Mouse (Mus musculus) gastrocnemius, postnatal 25 days (tissue): Measurements from ENCODE around the gene Tnrc6a. TPM values are rescaled to one million over a fixed set of nuclear protein-coding genes. Genes with fewer than 3 reads are reported as not detected.

Experiments
- DNase-seq: peaks from one replicate; pipeline ENCODE4 v3.0.0; 2022
- total RNA-seq, 2 experiments: library from RNA; stranded (reverse); gene quantifications; 1 replicate in 1 of 2; 2 replicates in 1 of 2; pipeline ENCODE4 v1.2.3; 2021

The Tnrc6a gene
- total RNA-seq, 2 experiments from 2014 or later: 18.9 to 20.4 TPM

GRCm38 (mm10) chr7:123189762-123190161, 66.1 kb downstream of the Tnrc6a start:
- DNase-seq: no peak

DNA sequence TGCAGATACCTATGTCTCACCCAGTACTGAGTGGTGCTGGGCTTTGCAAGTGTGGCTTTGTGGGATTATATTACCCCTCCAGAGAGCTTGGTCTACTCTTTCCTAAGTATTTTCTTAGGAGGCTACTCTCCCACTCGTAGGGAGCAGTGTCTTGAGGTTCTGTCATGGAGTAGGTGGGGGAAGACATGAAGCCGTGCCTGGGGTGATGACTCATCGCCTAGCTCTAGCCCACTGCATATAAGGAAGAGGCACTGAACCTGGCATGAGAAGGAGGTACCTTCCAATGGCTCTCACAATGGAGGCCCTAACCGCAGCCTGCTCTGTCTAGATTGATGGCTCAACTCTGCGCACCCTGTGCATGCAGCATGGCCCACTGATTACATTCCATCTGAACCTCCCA, 68.0 kb downstream of the Tnrc6a start:
- no peak for DNase-seq

- DNase-seq: no peak
These were observed 69.5 kb downstream of the Tnrc6a start for GRCm38 (mm10) chr7:123193201-123193600.

- DNase-seq: no peak
These were observed 71.0 kb downstream of the Tnrc6a start for GRCm38 (mm10) chr7:123194696-123195095.

- DNase-seq: no peak
These were observed 72.7 kb downstream of the Tnrc6a start for GRCm38 (mm10) chr7:123196432-123196831.

- no peak for DNase-seq
These were observed 75.0 kb downstream of the Tnrc6a start for GRCm38 (mm10) chr7:123198695-123199094.

DNA sequence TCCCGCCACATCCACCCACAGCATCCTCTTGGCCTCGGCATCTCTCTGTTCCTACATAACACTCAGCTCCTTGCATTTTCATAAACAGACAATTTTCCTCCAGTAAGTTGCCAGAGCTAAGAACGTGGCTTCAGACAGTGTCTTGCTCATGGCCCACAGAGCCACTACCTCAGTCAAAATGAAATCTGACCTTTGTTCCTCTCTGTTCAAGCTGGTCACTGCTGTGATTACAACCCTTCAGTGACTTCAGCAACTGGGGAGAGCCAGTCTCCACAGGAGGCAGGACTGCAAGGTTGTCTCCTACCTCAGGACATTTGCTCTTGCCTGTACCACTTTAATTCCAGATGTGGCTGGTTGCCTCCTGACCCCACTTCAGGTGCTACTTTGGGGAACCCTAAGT, 75.5 kb downstream of the Tnrc6a start:
- DNase-seq: no peak

DNA sequence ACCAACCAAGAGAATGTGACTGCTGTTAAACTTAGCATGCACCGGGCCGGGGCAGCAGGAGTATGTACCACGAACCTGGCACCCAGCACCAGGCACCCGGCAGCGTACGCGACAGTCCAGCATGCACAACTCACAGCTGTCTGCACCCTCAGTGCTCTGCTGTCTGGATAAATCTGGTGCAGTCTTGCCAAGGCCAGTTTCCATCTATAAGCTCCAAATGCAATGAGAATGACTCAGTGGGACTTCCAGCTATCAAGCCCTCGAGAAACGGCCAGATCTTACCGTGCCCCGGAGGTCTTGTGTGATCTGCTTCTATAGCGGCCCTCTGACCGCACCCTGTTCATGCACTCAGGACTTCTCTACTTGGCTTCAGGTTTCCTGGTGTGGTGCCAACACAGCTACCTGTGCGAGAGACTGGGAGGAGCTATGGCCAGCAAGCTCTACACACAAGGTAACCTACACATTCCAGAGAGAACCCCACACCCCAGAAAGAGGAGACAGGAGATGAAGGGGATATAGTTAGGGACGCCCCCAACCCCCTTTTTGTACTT, 76.0 kb downstream of the Tnrc6a start:
- no peak for DNase-seq

- DNase-seq: no peak
These were observed 77.0 kb downstream of the Tnrc6a start for GRCm38 (mm10) chr7:123200722-123201121.

- no peak for DNase-seq
These were observed 81.6 kb downstream of the Tnrc6a start for GRCm38 (mm10) chr7:123205261-123205660.

GRCm38 (mm10) chr7:123207561-123207960, 83.9 kb downstream of the Tnrc6a start:
- no peak for DNase-seq

DNA sequence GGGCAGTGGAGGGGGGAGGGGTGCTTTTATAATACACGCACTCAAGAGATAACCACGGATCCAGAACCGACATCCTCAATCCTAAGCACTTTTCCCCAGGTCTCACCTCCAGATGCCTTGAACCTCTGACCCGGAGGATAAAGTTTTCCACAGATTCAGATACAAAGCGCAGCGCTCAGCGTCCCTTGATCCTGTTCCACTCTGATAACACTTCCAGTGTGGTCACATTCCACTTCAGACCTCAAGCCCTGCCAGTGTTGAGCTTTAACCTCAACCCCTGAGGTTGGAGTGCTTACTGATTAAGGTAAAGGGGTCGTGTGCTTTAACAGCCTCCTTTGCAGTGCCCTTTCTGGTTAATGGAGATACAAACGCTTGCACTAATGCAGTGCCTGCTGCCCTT, 86.2 kb downstream of the Tnrc6a start:
- DNase-seq: no peak

DNA sequence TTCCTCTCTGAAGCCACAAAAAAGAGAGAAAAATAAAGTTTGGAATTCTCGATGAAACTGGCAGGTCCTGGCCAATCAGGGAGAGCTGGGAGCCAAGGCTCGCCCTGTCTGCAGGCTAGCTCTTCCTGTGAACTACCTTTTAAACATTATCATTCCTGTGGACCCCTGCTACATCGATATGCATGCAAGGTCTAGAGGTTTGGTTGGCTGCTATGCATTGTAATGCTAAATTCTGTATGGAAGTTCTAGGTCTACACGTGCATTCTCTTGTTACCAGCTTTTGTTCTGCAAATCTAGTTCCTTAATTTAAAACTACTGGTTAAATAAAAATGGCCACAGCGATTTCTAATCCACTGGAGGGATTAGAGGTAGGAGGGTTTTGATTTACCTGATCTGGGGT, 87.8 kb downstream of the Tnrc6a start:
- no peak for DNase-seq

DNA sequence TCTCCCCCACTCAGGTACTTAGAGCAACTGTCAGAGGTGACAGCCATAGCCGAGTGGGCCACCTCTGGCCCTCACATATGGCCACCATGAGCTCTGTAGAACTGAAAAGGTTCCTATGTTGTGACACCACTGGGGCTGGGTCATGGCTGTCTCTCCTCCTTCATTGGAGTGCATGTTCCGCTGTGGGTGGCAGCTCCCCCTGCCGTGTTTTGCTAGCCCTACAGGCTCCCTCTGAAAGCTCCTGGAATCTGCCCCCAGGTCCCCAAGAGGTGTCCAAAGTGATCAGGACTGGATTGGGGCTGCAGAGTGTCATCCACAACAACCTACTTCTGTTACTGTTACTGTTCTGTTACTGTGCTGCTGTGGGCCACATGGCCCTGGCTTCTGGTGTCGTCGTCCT, 88.6 kb downstream of the Tnrc6a start:
- DNase-seq: no peak

GRCm38 (mm10) chr7:123214365-123215075, 90.8 kb downstream of the Tnrc6a start, which contains the start of gene Slc5a11:
Slc5a11 (plus strand) TSS chr7:123214780.
- peak; percentile 16 for DNase-seq

DNA sequence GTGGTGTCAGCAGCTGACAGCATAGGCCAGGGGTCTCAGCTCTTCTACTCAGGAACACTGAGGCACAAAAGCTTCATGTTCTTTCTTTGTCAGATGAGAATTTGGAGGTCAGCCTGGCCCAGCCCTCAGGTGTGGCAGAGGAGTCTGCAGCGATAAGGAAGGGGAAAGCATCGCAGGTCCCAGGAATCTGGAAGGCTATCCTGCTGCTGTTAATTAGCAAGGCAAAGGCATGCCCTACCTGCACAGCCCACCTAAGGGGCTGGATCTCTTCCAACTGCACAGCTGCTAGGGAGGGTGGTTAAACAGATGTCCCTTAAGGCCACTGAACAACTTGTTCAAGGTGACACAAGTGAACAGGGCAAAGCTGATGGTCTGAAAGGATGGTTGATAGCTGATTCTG, 91.5 kb downstream of the Tnrc6a start:
- DNase-seq: no peak

DNA sequence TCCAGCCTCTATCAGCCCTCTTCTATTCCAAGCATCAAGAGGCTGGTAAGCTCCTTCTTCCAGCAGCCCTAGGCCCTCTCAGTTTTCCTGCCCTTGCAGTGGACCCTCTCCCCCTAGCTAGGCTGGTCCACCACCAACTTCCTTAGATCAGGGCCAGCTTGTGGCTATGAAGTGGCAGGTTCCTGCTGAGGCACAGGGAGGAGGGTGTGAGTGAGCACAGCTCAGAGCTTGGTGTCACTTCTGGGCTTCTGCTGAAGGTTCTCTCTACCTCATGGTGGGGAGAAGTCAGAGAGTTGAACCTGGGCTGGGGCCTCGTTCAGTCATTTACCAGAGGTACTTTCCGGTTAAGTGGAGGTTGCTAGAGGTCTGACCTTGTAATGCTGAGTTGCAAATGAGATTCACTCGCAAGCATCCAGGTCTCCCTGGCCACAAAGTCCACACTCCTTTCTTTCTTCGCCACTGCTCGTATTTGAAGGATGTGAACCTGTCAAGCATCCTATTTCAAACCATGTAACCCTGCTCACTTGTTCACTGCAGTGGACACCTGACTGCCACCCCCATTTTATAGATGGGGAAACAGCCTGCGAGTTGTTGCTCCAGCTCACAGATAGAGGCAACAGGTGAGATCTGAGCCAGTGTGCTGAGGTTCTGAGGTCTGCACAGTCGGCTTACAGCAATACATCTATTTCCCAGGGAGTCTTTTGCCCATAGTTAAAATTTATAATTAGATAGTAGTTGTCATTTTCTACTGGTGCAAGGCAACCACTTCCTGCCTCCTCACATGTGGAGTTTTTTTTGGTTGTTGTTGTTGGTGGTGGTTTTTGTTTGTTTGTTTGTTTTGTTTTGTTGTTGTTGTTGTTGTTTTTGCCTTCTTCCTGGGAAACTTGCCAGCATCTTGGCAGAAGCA, 94.0 kb downstream of the Tnrc6a start:
- no peak for DNase-seq

DNA sequence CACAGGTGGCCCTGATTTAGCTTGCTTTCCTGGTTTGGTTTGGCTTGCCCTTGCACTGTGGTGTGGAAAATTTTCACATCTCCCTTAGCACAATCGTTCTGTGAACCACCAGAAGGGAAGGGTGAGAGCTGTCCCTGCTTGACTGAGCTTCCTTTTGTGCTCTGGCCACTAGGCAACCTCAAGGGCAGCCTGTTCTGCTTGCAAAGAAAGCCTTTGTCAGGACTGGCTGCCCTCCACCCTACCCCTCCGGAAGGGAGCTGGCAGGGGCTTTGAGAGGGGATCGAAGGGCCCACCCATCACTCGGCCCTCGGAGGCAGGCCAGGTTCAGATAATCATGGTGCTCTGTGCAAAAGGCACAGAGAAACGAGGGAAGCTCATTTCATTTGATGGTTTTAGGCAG, 94.9 kb downstream of the Tnrc6a start:
- DNase-seq: no peak

GRCm38 (mm10) chr7:123219781-123220632, 96.3 kb downstream of the Tnrc6a start:
- DNase-seq: no peak

- DNase-seq: no peak
These were observed 96.9 kb downstream of the Tnrc6a start for GRCm38 (mm10) chr7:123220633-123220942.

DNA sequence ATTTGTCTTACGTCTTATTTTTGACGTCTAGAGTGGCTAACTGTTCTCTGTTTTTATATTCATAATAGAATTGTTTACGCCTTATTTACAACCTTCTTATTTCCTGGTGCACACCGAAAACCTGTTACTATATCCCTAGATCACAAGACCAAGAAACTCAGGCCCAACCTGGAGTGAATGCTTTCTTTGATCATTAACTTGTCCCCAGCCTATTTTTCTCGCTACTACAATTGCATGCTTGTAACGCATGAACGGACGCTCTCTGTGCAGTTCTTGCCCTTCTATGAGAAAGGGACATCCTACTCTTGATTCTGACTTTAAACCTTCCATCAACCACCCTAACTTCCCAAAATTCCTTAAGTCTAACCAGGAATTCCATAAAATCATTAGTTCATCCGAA, 100.4 kb downstream of the Tnrc6a start:
- no peak for DNase-seq

GRCm38 (mm10) chr7:123225159-123225558, 101.5 kb downstream of the Tnrc6a start:
- DNase-seq: no peak
